Mouse (Mus musculus) right cerebral cortex, postnatal 4 days (tissue): ENCODE results near the gene Dop1a.

Source experiments
- DNase-seq: peaks from one replicate; pipeline ENCODE4 v3.0.0-alpha.2; 2022

Gene Dop1a

GRCm38 (mm10) chr9:86466990-86467870 is at the start of gene Dop1a:
Gene Dop1a, plus strand, starts transcription at chr9:86467154.
- DNase-seq, result peak; percentile 95

- no peak for DNase-seq
Observed at GRCm38 (mm10) chr9:86417971-86418370, 49.0 kb upstream of the Dop1a start.

GRCm38 (mm10) chr9:86419366-86419765 is 47.6 kb upstream of the Dop1a start:
- DNase-seq, result no peak

- no peak for DNase-seq
Observed at GRCm38 (mm10) chr9:86423331-86423730, 43.6 kb upstream of the Dop1a start.

GRCm38 (mm10) chr9:86435510-86435909 is 31.4 kb upstream of the Dop1a start:
- DNase-seq, result no peak

- DNase-seq, result no peak
Observed at GRCm38 (mm10) chr9:86436608-86437007, 30.3 kb upstream of the Dop1a start.

- no peak for DNase-seq
Observed at GRCm38 (mm10) chr9:86438337-86439009, 28.5 kb upstream of the Dop1a start.

GRCm38 (mm10) chr9:86442248-86442647 is 24.7 kb upstream of the Dop1a start:
- DNase-seq, result no peak

- DNase-seq, result no peak
Observed at GRCm38 (mm10) chr9:86446847-86447246, 20.1 kb upstream of the Dop1a start.

GRCm38 (mm10) chr9:86447431-86447830 is 19.5 kb upstream of the Dop1a start:
- no peak for DNase-seq

GRCm38 (mm10) chr9:86449581-86449980 is 17.4 kb upstream of the Dop1a start:
- peak; percentile 87 for DNase-seq

GRCm38 (mm10) chr9:86451094-86451493 is 15.9 kb upstream of the Dop1a start:
- no peak for DNase-seq

GRCm38 (mm10) chr9:86451617-86452016 is 15.3 kb upstream of the Dop1a start:
- DNase-seq, result peak; percentile 70

GRCm38 (mm10) chr9:86453626-86454025 is 13.3 kb upstream of the Dop1a start:
- no peak for DNase-seq

- DNase-seq, result peak; percentile 93
Observed at GRCm38 (mm10) chr9:86464151-86465105, 2.5 kb upstream of the Dop1a start, which contains the start of gene Ube2cbp. Gene Ube2cbp, minus strand, starts transcription at chr9:86464950.

GRCm38 (mm10) chr9:86475956-86476355 is 9.0 kb downstream of the Dop1a start:
- no peak for DNase-seq

GRCm38 (mm10) chr9:86476763-86477162 is 9.8 kb downstream of the Dop1a start:
- no peak for DNase-seq

- DNase-seq, result no peak
Observed at GRCm38 (mm10) chr9:86478414-86479093, 11.6 kb downstream of the Dop1a start.

- DNase-seq, result no peak
Observed at GRCm38 (mm10) chr9:86482236-86482635, 15.3 kb downstream of the Dop1a start.

- DNase-seq, result no peak
Observed at GRCm38 (mm10) chr9:86491740-86492139, 24.8 kb downstream of the Dop1a start.

GRCm38 (mm10) chr9:86496261-86496660 is 29.3 kb downstream of the Dop1a start:
- no peak for DNase-seq

GRCm38 (mm10) chr9:86499083-86499482 is 32.1 kb downstream of the Dop1a start:
- no peak for DNase-seq
